Mouse (Mus musculus) ES-E14 (cell line): ENCODE data around the gene Ncam1. TPM values are rescaled to one million over a fixed set of nuclear protein-coding genes. Genes with fewer than 3 reads are reported as not detected.

Experiments
- DNase-seq: peaks from one replicate; pipeline ENCODE4 v3.0.0-alpha.2; 2013; ENCODE audit warnings: low read depth, low spot score
- H3K27ac ChIP-seq: 2 replicates; pipeline ENCODE4 v1.5.1; 2012; ENCODE audit warnings: low read depth, mild to moderate bottlenecking, low read length, moderate library complexity, mixed read lengths; ENCODE audit not compliant: poor library complexity, insufficient read depth, severe bottlenecking
- H3K36me3 ChIP-seq: 2 replicates; pipeline ENCODE4 v1.6.1; 2012; ENCODE audit warnings: mild to moderate bottlenecking, low read length, moderate library complexity, mixed read lengths; ENCODE audit not compliant: control insufficient read depth, poor library complexity, insufficient read depth, severe bottlenecking
- H3K4me1 ChIP-seq, 2 experiments: fragments of 150-350 bp in 1 of 2; sonication (generic) in 1 of 2; 2 replicates each; pipeline ENCODE4 v1.6.1; 2012; ENCODE audit warnings: low read length in 2 of 2, mild to moderate bottlenecking in 1 of 2, mixed read lengths in 1 of 2; ENCODE audit not compliant: control insufficient read depth in 2 of 2, insufficient read depth in 2 of 2, poor library complexity in 1 of 2
- H3K4me3 ChIP-seq, 2 experiments: fragments of 150-350 bp in 1 of 2; sonication (generic) in 1 of 2; 2 replicates each; pipeline ENCODE4 v1.5.1; 2012; ENCODE audit warnings: low read length in 2 of 2, low read depth in 1 of 2, mild to moderate bottlenecking in 1 of 2, mixed read lengths in 1 of 2; ENCODE audit not compliant: insufficient read depth in 1 of 2, poor library complexity in 1 of 2, severe bottlenecking in 1 of 2
- H3K9ac ChIP-seq: 2 replicates; pipeline ENCODE4 v1.6.1; 2012; ENCODE audit warnings: low read depth, mild to moderate bottlenecking, low read length, mixed read lengths; ENCODE audit not compliant: poor library complexity, insufficient read depth, severe bottlenecking
- H3K9me3 ChIP-seq: fragments of 150-350 bp; sonication (generic); 2 replicates; pipeline ENCODE4 v1.6.1; 2012; ENCODE audit warnings: low read depth, mild to moderate bottlenecking, low read length; ENCODE audit not compliant: control insufficient read depth, insufficient read depth
- CHD2 ChIP-seq: IDR thresholded peaks from 2 replicates; pipeline ENCODE4 v1.6.1; 2014; ENCODE audit warnings: mild to moderate bottlenecking, low read depth, low read length, inconsistent platforms
- HCFC1 ChIP-seq: IDR thresholded peaks from 2 replicates; pipeline ENCODE4 v1.6.1; 2012; ENCODE audit warnings: low read length, inconsistent platforms, borderline replicate concordance; ENCODE audit not compliant: insufficient read depth
- MAFK ChIP-seq: IDR thresholded peaks from 2 replicates; pipeline ENCODE4 v1.6.1; 2014; ENCODE audit warnings: mild to moderate bottlenecking, low read depth, low read length, inconsistent platforms; ENCODE audit not compliant: insufficient read depth
- ZC3H11A ChIP-seq: IDR thresholded peaks from 2 replicates; pipeline ENCODE4 v1.6.1; 2012; ENCODE audit warnings: low read depth, mild to moderate bottlenecking, inconsistent platforms, low read length, borderline replicate concordance
- ZNF384 ChIP-seq: IDR thresholded peaks from 2 replicates; pipeline ENCODE4 v1.6.1; 2012; ENCODE audit warnings: low read depth, low read length, inconsistent platforms
- in situ Hi-C, 2 experiments: fragments of 600-800 bp; cut with MboI; formaldehyde crosslinking; loops; one replicate each; pipeline ENCODE4 v1.15.1; 2025; ENCODE audit warnings: low sequenced_read_pairs in 2 of 2, inconsistent platforms in 1 of 2; ENCODE audit not compliant: unreplicated experiment in 2 of 2
- total RNA-seq: library from RNA; depleted of rRNA; stranded (reverse); fragments of 300-350 nt; gene quantifications from 2 replicates; pipeline ENCODE4 v1.2.3, GENCODE M21; 2012

Gene Ncam1
- total RNA-seq, 1 experiment: 36.8 TPM

GRCm38 (mm10) chr9:49487657-49487943 lies 311.1 kb downstream of the Ncam1 start:
- H3K4me1 ChIP-seq: peaks cover 8% of the 10 kb centered on the region in 2 experiments
- no peak for DNase-seq
- no peak overlapping the region for H3K9ac ChIP-seq
- H3K36me3 ChIP-seq: no peaks in the 10 kb centered on the region
- H3K4me3 ChIP-seq: no peak overlapping the region
- H3K27ac ChIP-seq: no peak overlapping the region
- TF ChIP-seq MAFK (no peak), HCFC1 (no peak), CHD2 (no peak), ZC3H11A (no peak), ZNF384 (no peak)
- in situ Hi-C loops: loop anchor here (5.0 to 25.0 kb wide), 3 partner anchors 403 to 850 kb away; partner anchors contain the start of gene Tmprss5 (in 1 of the 2)
- no peaks in the 10 kb centered on the region for H3K9me3 ChIP-seq

DNA sequence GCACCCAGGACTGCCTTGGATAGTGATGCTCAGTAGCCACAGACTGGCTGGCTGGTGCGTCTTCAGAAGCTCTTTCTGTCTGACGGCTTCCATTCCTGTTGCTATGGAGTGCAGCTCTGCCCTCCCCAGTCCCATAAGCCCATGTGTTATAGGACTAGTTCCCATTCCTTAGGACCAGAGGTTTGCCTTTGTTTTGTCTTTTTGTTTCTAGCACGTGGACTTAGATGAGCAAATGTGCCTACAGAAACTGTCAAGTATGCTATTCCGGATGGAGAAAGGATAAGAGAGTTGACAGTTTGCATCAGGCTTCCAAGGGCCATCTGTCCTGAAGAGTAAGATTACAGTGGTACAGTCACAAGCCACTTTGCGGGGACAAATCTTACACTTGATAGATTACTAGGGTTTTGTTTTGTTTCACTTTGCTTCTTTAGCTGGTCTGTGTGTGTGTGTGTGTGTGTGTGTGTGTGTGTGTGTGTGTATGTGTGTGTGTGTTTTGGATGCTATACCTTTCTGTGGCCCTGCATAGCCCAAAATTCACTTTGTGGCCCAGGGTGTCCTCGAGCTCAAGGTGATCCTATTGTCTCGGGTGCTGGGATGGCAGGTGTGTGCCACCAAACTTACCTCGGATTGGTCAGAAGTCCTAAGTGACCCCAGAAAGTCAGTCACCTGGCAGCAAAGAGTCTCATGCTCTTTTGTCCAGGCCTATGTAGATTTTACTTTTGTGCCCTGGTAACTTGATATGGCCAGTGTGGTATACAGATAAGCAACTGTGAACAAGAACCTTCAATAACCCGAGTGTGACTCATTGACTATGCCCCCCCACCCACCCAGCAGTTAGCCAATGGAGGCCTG lies 311.7 kb downstream of the Ncam1 start:
- Histone ChIP-seq H3K27ac (no peak overlapping the region), H3K4me3 (no peak overlapping the region), H3K9me3 (no peaks in the 10 kb centered on the region), H3K4me1 (peaks cover 8 to 10% of the 10 kb centered on the region in 2 experiments), H3K9ac (no peak overlapping the region), H3K36me3 (no peaks in the 10 kb centered on the region)
- no peak for DNase-seq
- TF ChIP-seq ZNF384 (no peak), CHD2 (no peak)
- in situ Hi-C loops: loop anchor here (5.0 to 25.0 kb wide), 3 partner anchors 402 to 850 kb away; partner anchors contain the start of gene Tmprss5 (in 1 of the 2)

DNA sequence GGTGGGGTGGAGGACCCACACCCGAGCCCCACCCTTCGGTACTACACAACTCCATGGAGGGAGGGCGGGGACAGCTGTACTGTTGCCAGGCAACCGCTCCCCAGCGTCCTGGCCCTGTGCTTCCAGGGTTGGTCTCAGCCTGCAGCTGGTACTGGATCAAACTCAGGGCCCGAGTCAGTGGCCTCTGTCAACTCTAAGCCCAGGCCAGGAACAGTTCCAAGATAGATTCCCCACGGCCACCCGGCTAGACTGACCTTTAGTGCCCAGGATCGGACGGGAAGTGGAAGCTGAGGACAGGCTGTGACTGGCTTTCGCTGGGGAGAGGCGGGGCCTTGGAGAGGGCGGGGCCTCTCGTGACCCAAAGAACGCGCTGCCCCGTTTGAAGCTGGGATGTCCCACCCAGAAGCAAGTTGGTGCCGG lies 312.8 kb downstream of the Ncam1 start, which contains the start of gene Ttc12:
Gene Ttc12, minus strand, starts transcription at position 334 of the 420 bp plus-strand sequence.
- Histone ChIP-seq H3K9me3 (no peaks in the 10 kb centered on the region), H3K9ac (peak within 1 kb of the TSS; percentile 66), H3K4me3 (peak within 1 kb of the TSS; percentile 81 to 83), H3K36me3 (no peaks in the 10 kb centered on the region), H3K27ac (no peak within 1 kb of the TSS), H3K4me1 (peaks cover 8 to 10% of the 10 kb centered on the region in 2 experiments)
- peak; percentile 86 for DNase-seq
- no peak for TF ChIP-seq MAFK
- no peak for TF ChIP-seq HCFC1
- TF ChIP-seq ZNF384: no peak
- no peak for TF ChIP-seq CHD2
- TF ChIP-seq ZC3H11A: no peak
- in situ Hi-C loops: loop anchor here (5.0 to 25.0 kb wide), 3 partner anchors 401 to 849 kb away; partner anchors contain the start of gene Tmprss5 (in 1 of the 2)

GRCm38 (mm10) chr9:49485250-49485891 lies 313.4 kb downstream of the Ncam1 start:
- DNase-seq: peak; percentile 50
- TF ChIP-seq MAFK (no peak), ZC3H11A (no peak), HCFC1 (no peak), CHD2 (no peak), ZNF384 (no peak)

More at GRCm38 (mm10) chr9:49485250-49485891, 313.4 kb downstream of the Ncam1 start:
- H3K9ac ChIP-seq: peak overlapping the region; percentile 66
- H3K4me1 ChIP-seq: peaks cover 8 to 10% of the 10 kb centered on the region in 2 experiments
- H3K9me3 ChIP-seq: no peaks in the 10 kb centered on the region
- no peak overlapping the region for H3K27ac ChIP-seq
- H3K36me3 ChIP-seq: no peaks in the 10 kb centered on the region
- peak overlapping the region; percentile 81 to 83 for H3K4me3 ChIP-seq
- in situ Hi-C loops: loop anchor here (5.0 to 25.0 kb wide), 3 partner anchors 401 to 848 kb away; partner anchors contain the start of gene Tmprss5 (in 1 of the 2)
